Mouse (Mus musculus) limb, embryonic 14.5 days (tissue): ENCODE results near the gene Radil. TPM values are rescaled to one million over a fixed set of nuclear protein-coding genes. Genes with fewer than 3 reads are reported as not detected.

ENCODE experiments used
- ATAC-seq: fragments of 200-750 bp; cut with Nextera tagmentation; 2 replicates; pipeline ENCODE4 v1.8.0; 2017; ENCODE audit warnings: low read depth, moderate number of reproducible peaks, moderate TSS enrichment; ENCODE audit not compliant: low FRiP score
- DNase-seq: peaks from one replicate; pipeline ENCODE4 v3.0.0-alpha.2; 2015; ENCODE audit warnings: low spot score
- H3K27ac ChIP-seq: fragments of 300-500 bp; sonication (generic); replicated peaks from 2 replicates; pipeline ENCODE4 v1.5.1; 2014; ENCODE audit warnings: low read depth, mild to moderate bottlenecking, low read length, moderate library complexity, mixed read lengths
- H3K27me3 ChIP-seq: fragments of 300-500 bp; sonication (generic); 2 replicates; pipeline ENCODE4 v1.6.1; 2014; ENCODE audit warnings: low read length, mixed read lengths; ENCODE audit not compliant: control insufficient read depth, insufficient read depth
- H3K36me3 ChIP-seq: fragments of 300-500 bp; sonication (generic); 2 replicates; pipeline ENCODE4 v1.6.1; 2014; ENCODE audit warnings: mild to moderate bottlenecking, low read length, moderate library complexity, mixed read lengths; ENCODE audit not compliant: control insufficient read depth, insufficient read depth
- H3K4me1 ChIP-seq: fragments of 300-500 bp; sonication (generic); 2 replicates; pipeline ENCODE4 v1.6.1; 2014; ENCODE audit warnings: antibody characterized with exemption, low read length, mixed read lengths; ENCODE audit not compliant: control insufficient read depth, insufficient read depth
- H3K4me2 ChIP-seq: fragments of 300-500 bp; sonication (generic); replicated peaks from 2 replicates; pipeline ENCODE4 v1.6.1; 2014; ENCODE audit warnings: low read depth, mild to moderate bottlenecking, low read length, moderate library complexity; ENCODE audit not compliant: severe bottlenecking
- H3K4me3 ChIP-seq: fragments of 300-500 bp; sonication (generic); replicated peaks from 2 replicates; pipeline ENCODE4 v1.5.1; 2014; ENCODE audit warnings: low read length
- H3K9ac ChIP-seq: fragments of 300-500 bp; sonication (generic); 2 replicates; pipeline ENCODE4 v1.6.1; 2014; ENCODE audit warnings: mild to moderate bottlenecking, low read depth, low read length, moderate library complexity; ENCODE audit not compliant: severe bottlenecking
- H3K9me3 ChIP-seq: fragments of 300-500 bp; sonication (generic); 2 replicates; pipeline ENCODE4 v1.6.1; 2016; ENCODE audit warnings: low read length; ENCODE audit not compliant: control insufficient read depth
- POLR2A ChIP-seq: fragments of 200-500 bp; IDR thresholded peaks from 2 replicates; pipeline ENCODE4 v1.8.0; 2012; ENCODE audit warnings: inconsistent platforms, mild to moderate bottlenecking, moderate library complexity, borderline replicate concordance; ENCODE audit not compliant: insufficient read depth, insufficient read length; ENCODE audit errors: extremely low read depth
- WGBS: fragments of 180-500 bp; shearing (Covaris S2); extraction: QIAGEN DNeasy Blood & Tissue Kit; methylation state at CpG from one replicate; pipeline ENCODE4 v1.1.7; 2014; 5-methylcytosine and 5-hydroxymethylcytosine counted together
- polyA plus RNA-seq, 2 experiments: library from polyadenylated mRNA; depleted of rRNA in 1 of 2; stranded (reverse) in 1 of 2; unstranded in 1 of 2; fragments of >200 nt; fragmentation: Nextera tagmentation in 1 of 2; extraction: Ambion mirVana in 1 of 2; gene quantifications; 2 replicates each; pipeline versions ENCODE4 v1.2.1 to v1.2.3; 2012 to 2014

Gene Radil
- polyA plus RNA-seq, 2 experiments = 5.7 to 7.4 TPM

DNA sequence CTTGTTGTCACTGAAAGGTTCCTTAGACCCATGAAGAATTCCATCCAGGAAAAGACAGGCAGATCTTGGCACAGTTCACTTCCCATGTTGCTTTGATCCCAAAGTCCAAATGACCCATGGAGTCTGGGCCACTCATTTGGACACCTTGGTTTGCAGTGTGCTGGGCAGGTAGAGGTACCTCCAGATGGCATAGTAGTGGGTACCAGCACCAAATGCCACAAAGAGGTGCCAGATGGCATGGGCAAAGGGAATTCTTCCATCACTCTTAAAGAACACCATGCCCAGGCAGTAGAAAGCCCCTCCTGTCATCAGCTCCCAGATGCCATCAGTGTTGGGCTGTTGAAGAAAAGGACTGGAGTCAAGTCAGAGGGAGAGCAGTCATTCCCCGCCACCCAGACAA, 13.7 kb upstream of the Radil start:
- Histone ChIP-seq H3K4me1 (no peaks in the 10 kb centered on the region), H3K36me3 (no peaks in the 10 kb centered on the region), H3K9ac (no peak overlapping the region), H3K4me2 (no peak overlapping the region), H3K27ac (no peak overlapping the region), H3K4me3 (no peak overlapping the region), H3K9me3 (peaks cover 5% of the 10 kb centered on the region; the same call in 1 of the 2 replicates), H3K27me3 (no peaks in the 10 kb centered on the region)
- WGBS = 85% methylated on average over 1 of the region's 1 CpGs
- no peak for TF ChIP-seq POLR2A
- DNase-seq (no peak), ATAC-seq (no peak)

DNA sequence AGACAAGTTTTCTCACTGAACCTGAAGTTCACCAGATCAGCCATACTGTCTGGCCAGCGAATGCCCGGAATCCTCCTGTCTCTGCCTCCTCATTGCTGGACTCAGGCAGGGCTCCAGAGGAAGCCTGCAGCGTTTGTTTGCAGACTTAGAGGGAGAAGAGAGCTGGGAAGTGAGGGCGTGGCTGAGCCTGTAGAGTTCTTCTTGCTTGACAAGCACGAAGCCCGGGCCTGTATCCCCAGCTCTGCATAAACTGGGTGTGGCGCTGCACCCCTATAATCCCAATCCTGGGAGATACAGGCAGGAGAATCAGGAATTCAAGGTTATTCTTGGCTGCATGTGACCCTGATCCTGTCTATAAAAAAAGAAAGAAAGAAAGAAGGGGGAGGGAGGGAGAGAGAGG, 9.4 kb upstream of the Radil start:
- DNase-seq (no peak), ATAC-seq (no peak)
- no peak overlapping the region for H3K4me2 ChIP-seq
- TF ChIP-seq POLR2A = no peak
- H3K4me1 ChIP-seq = no peaks in the 10 kb centered on the region
- no peaks in the 10 kb centered on the region for H3K36me3 ChIP-seq
- no peaks in the 10 kb centered on the region for H3K9me3 ChIP-seq
- no peak overlapping the region for H3K9ac ChIP-seq
- no peak overlapping the region for H3K27ac ChIP-seq
- H3K4me3 ChIP-seq = no peak overlapping the region
- WGBS = 50% methylated on average over 7 of the region's 7 CpGs
- H3K27me3 ChIP-seq = no peaks in the 10 kb centered on the region

DNA sequence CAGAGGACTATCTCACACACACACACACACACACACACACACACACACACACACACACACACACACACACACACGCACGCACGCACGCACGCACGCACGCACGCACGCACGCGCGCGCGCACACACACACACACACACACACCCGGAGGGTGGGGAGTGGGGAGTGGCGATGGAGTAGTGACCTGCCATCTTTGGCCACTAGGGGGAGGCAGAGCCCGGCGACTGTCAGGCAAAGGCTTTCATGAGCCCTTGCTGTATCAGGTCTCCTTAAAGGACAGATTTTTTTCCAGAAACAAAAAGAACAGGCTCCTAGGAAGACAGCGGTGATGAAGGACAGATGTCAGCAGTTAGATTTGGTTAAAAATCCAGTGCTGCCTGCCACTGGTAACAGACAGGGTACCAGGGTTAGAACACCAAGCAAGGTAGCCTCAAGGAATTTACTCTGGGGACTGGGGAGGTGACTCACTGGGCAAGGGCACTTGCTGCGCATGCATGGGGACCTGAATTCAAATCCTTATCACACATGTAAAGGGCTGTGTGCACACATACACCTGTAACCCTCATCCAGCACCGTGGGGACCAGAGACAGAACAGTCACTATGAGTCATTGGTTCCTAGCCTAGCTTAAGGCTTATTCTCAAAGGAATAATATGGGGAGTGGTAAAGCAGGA, 6.6 kb upstream of the Radil start:
- no peak for TF ChIP-seq POLR2A
- Histone ChIP-seq H3K4me3 (no peak overlapping the region), H3K27ac (no peak overlapping the region), H3K4me2 (no peak overlapping the region), H3K9me3 (no peaks in the 10 kb centered on the region), H3K4me1 (no peaks in the 10 kb centered on the region), H3K9ac (no peak overlapping the region), H3K36me3 (no peaks in the 10 kb centered on the region), H3K27me3 (no peaks in the 10 kb centered on the region)
- ATAC-seq = peak; percentile 83; the same call in 1 of the 2 replicates
- peak; percentile 66 for DNase-seq
- 34% methylated on average over 12 of the region's 21 CpGs for WGBS

DNA sequence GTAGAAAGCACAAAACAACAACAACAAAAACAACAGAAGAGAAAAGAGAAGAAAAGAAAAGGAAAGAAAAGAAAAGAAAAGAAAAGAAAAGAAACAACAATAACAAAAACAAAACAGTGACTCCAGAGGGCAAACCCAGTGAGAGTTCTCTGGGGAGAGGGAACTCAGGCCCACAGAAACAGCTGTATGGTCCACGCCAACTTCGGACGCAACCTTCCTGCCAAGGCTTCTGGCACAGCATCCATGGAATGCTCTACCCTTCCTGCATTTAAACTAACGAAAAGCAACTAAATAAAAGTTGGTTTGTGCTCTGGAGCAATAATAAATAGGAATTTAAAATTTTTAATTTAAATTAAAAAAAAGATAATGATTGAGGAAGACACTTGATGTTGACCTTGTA, 5.8 kb upstream of the Radil start:
- Histone ChIP-seq H3K9me3 (no peaks in the 10 kb centered on the region), H3K4me3 (no peak overlapping the region), H3K27me3 (no peaks in the 10 kb centered on the region), H3K36me3 (no peaks in the 10 kb centered on the region), H3K4me2 (no peak overlapping the region), H3K27ac (no peak overlapping the region), H3K4me1 (no peaks in the 10 kb centered on the region), H3K9ac (no peak overlapping the region)
- 93% methylated on average over 4 of the region's 4 CpGs for WGBS
- ATAC-seq (no peak), DNase-seq (no peak)
- TF ChIP-seq POLR2A = no peak

DNA sequence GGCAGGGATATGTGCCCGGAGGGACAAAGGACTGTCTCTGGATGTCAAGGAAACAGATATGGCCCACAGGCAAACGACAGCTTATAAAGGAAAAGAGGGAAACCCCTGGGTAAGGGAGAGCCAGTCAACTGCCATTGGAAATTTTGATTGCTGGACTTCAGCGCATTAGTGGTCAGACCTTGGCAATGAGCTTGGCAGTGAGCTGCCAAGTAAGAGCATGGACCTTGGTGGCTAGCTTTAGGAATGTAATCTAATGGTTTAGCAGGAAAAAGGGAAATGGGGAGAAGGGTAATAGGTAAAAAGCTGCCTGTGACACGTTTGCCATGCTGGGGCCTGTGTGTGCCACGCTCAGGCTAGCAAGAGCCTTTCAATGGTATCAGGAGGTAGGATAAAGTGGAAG, 5.0 kb upstream of the Radil start:
- WGBS = 79% methylated on average over 5 of the region's 5 CpGs
- H3K4me3 ChIP-seq = no peak overlapping the region
- H3K4me2 ChIP-seq = no peak overlapping the region
- no peak overlapping the region for H3K9ac ChIP-seq
- ATAC-seq = no peak
- DNase-seq = no peak
- no peaks in the 10 kb centered on the region for H3K4me1 ChIP-seq
- no peak for TF ChIP-seq POLR2A
- no peaks in the 10 kb centered on the region for H3K36me3 ChIP-seq
- H3K27me3 ChIP-seq = no peaks in the 10 kb centered on the region
- H3K27ac ChIP-seq = no peak overlapping the region
- H3K9me3 ChIP-seq = no peaks in the 10 kb centered on the region
